Comparison of ENCODE assay signal across 8 mouse cellular contexts in genomic region chr4:21776946-21777265, GRCm38 (mm10). TPM values are rescaled to one million over a fixed set of nuclear protein-coding genes. Genes with fewer than 3 reads are reported as not detected.
DNase-seq lines count a peak whose midpoint lies in the region; ATAC-seq and TF ChIP-seq lines count a peak whose summit lies in the region.

No protein-coding gene starts in this region.

- 0 out of 2 replicates have a peak, but pooled peaks cover 7% of the 10 kb centered on the region for H3K36me3 ChIP-seq in forebrain, postnatal 0 days (ENCODE audit: insufficient read depth)

- peak overlapping the region; percentile 52 for H3K4me2 ChIP-seq in forebrain, postnatal 0 days (ENCODE audit: low read depth)

- peak overlapping the region; percentile 99 for H3K4me3 ChIP-seq in gastrocnemius, adult 2 months
- H3K4me3 ChIP-seq in forebrain, postnatal 0 days (ENCODE audit: low read depth, low read length), result peak overlapping the region; percentile 71

- H3K9me3 ChIP-seq in forebrain, postnatal 0 days (ENCODE audit: low read length), result no peaks in the 10 kb centered on the region

- H3K27me3 ChIP-seq in forebrain, postnatal 0 days (ENCODE audit: insufficient read depth, low read length), result no peaks in the 10 kb centered on the region

- 5% methylated on average over 9 of the region's 9 CpGs for WGBS in forebrain, postnatal 0 days

- H3K4me1 ChIP-seq in forebrain, postnatal 0 days (ENCODE audit: insufficient read depth), result peaks cover 5% of the 10 kb centered on the region

- ATAC-seq in forebrain, postnatal 0 days, result no peak
- ATAC-seq in megakaryocyte, adult 5-6 weeks (ENCODE audit: poor library complexity, severe bottlenecking), result peak; percentile 25

- intact Hi-C loops in gastrocnemius, adult 2 months (cut with DNase I), result loop anchor here (5.0 kb wide), 1 partner anchor 50 kb away; the partner anchor contains the start of gene Ccnc

- H3K27ac ChIP-seq in gastrocnemius, adult 2 months, result peak overlapping the region; percentile 91
- no peak overlapping the region for H3K27ac ChIP-seq in forebrain, postnatal 0 days (ENCODE audit: low read depth, low read length)

- DNase-seq in gastrocnemius, adult 2 months, result no peak
- no peak for DNase-seq in gastrocnemius, adult 8-10 months (ENCODE audit: low spot score in 2 of 2)
- DNase-seq in CD4-positive, CD25-positive, alpha-beta regulatory T cell, adult 2 months (ENCODE audit: low read depth, low spot score), result peak; percentile 49
- DNase-seq in forebrain, postnatal 0 days, result no peak
- DNase-seq in testis, postnatal 10 days (ENCODE audit: low spot score), result no peak
- no peak for DNase-seq in MN1 (ENCODE audit: low spot score)
- no peak for DNase-seq in cerebellum, adult 9-11 months

- peak overlapping the region; percentile 85 for H3K9ac ChIP-seq in forebrain, postnatal 0 days

- TF ChIP-seq CTCF in gastrocnemius, adult 2 months (IDR thresholded peaks at IDR 0.05), result no peak
- TF ChIP-seq CTCF in forebrain, postnatal 0 days (IDR thresholded peaks at IDR 0.05; ENCODE audit: low read depth), result no peak

RNA-seq across cellular contexts. Expression of gene Tstd3, which starts 9.9 kb away (rescaled TPM):
- 10 to 100 TPM; 10.8 to 15.1 TPM for total RNA-seq in gastrocnemius, adult 2 months (2021)
- 10 to 100 TPM; 13.4 to 15.9 (median 13.6) TPM for total RNA-seq in gastrocnemius, adult 8-10 months (2022)
- 10.5 and 15.9 TPM in 2 replicates for total RNA-seq in forebrain, postnatal 0 days (2014; rRNA removed)
- 13.2 and 16.6 TPM in 2 replicates for polyA plus RNA-seq in forebrain, postnatal 0 days (2015; fragmentation: Nextera tagmentation; extraction: Ambion mirVana)
- total RNA-seq in megakaryocyte, adult 5-6 weeks (2015), result 31.1 and 40.9 TPM in 2 replicates
- 32.6 and 34.4 TPM in 2 replicates for total RNA-seq in megakaryocyte, adult 5-6 weeks (2017)

RNA-seq across cellular contexts. Expression of gene Usp45, which starts 9.9 kb away (rescaled TPM):
- 10 to 100 TPM; 21.2 to 22.3 TPM for total RNA-seq in gastrocnemius, adult 2 months (2021)
- total RNA-seq in gastrocnemius, adult 8-10 months (2022), result 10 to 100 TPM; 17.9 to 23.6 (median 20.7) TPM
- total RNA-seq in forebrain, postnatal 0 days (2014; rRNA removed), result 12.0 and 15.1 TPM in 2 replicates
- 3.5 and 5.3 TPM in 2 replicates for polyA plus RNA-seq in forebrain, postnatal 0 days (2015; fragmentation: Nextera tagmentation; extraction: Ambion mirVana)
- 31.3 and 40.4 TPM in 2 replicates for total RNA-seq in megakaryocyte, adult 5-6 weeks (2015)
- total RNA-seq in megakaryocyte, adult 5-6 weeks (2017), result 22.8 and 23.9 TPM in 2 replicates

RNA-seq across cellular contexts. Expression of gene Ccnc, which starts 49.4 kb away (rescaled TPM):
- 10 to 100 TPM; 10.1 to 11.8 TPM for total RNA-seq in gastrocnemius, adult 2 months (2021)
- 10 to 100 TPM in 1 of 4 experiments, 1 to 10 TPM in 3; 8.6 to 11.8 (median 9.6) TPM for total RNA-seq in gastrocnemius, adult 8-10 months (2022)
- total RNA-seq in forebrain, postnatal 0 days (2014; rRNA removed), result 40.8 and 47.5 TPM in 2 replicates
- 44.2 and 56.0 TPM in 2 replicates for polyA plus RNA-seq in forebrain, postnatal 0 days (2015; fragmentation: Nextera tagmentation; extraction: Ambion mirVana)
- total RNA-seq in megakaryocyte, adult 5-6 weeks (2015), result 41.6 and 47.0 TPM in 2 replicates
- 32.6 and 41.0 TPM in 2 replicates for total RNA-seq in megakaryocyte, adult 5-6 weeks (2017)
